Mouse (Mus musculus): ENCODE data around the gene Rangrf.
"Not testable (repeated sequence)": the region's sequence is repeated elsewhere in the genome, so short reads cannot be mapped to it uniquely, and the experiment has no call there.

The Rangrf gene

GRCm38 (mm10) chr11:68945245-68945644 is 29.7 kb downstream of the Rangrf start:
- DNase-seq (ENCODE audit: low spot score) = no peak

- no peak for DNase-seq (ENCODE audit: low spot score)
Measured at GRCm38 (mm10) chr11:68942731-68943130, 32.3 kb downstream of the Rangrf start.

GRCm38 (mm10) chr11:68940516-68940915 is 34.5 kb downstream of the Rangrf start:
- no peak for DNase-seq (ENCODE audit: low spot score)

- peak; percentile 95 for DNase-seq (ENCODE audit: low spot score)
Measured at GRCm38 (mm10) chr11:68939451-68940304, 35.3 kb downstream of the Rangrf start.

- DNase-seq (ENCODE audit: low spot score) = not testable (repeated sequence)
Measured at GRCm38 (mm10) chr11:68936951-68937350, 38.0 kb downstream of the Rangrf start.

GRCm38 (mm10) chr11:68933885-68934507 is 41.0 kb downstream of the Rangrf start:
- DNase-seq (ENCODE audit: low spot score) = no peak

GRCm38 (mm10) chr11:68929947-68930346 is 45.0 kb downstream of the Rangrf start:
- no peak for DNase-seq (ENCODE audit: low spot score)

- no peak for DNase-seq (ENCODE audit: low spot score)
Measured at GRCm38 (mm10) chr11:68926981-68927380, 48.0 kb downstream of the Rangrf start, which contains the start of gene Odf4. TSS of gene Odf4 (minus strand) at chr11:68927081.

- no peak for DNase-seq (ENCODE audit: low spot score)
Measured at GRCm38 (mm10) chr11:68924749-68925148, 50.2 kb downstream of the Rangrf start.

- DNase-seq (ENCODE audit: low spot score) = no peak
Measured at GRCm38 (mm10) chr11:68923191-68923590, 51.8 kb downstream of the Rangrf start.
